Mouse (Mus musculus): Measurements from ENCODE around the gene Ppp6r1.

The Ppp6r1 gene

GRCm38 (mm10) chr7:4658912-4659551, at the start of gene Ppp6r1:
Gene Ppp6r1 (minus strand): TSS chr7:4659019.
- in situ Hi-C loops (cut with MboI; ENCODE audit: unreplicated experiment in 2 of 2) = loop anchor here (25.0 kb wide), 2 partner anchors 403 to 972 kb away; partner anchors contain the start of genes Mboat7 (in 2 of the 2), Tmc4 (in 2 of the 2), Tsen34 (in 2 of the 2) and U2af2 (in 1 of the 2)

GRCm38 (mm10) chr7:4705098-4705497, 46.3 kb upstream of the Ppp6r1 start:
- in situ Hi-C loops (cut with MboI; ENCODE audit: unreplicated experiment in 2 of 2) = no loop called here

DNA sequence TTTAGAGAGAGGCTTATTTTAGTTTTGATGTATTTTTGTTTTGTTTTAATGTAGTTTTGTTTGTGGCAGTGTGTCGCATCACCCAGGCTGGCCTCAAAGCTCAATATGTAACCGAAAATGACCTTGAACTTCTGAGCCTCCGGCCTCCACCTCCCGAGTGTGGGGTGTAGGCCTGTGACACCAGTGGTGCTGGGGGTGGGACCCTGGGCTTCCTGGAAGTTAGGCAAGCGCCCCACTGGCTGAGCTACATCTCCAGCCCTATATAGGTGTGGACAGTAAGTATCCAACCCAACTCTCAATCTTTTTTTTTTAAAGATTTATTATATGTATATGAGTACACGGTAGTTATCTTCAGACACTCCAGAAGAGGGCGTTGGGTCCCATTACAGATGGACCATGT, 44.4 kb upstream of the Ppp6r1 start:
- in situ Hi-C loops (cut with MboI; ENCODE audit: unreplicated experiment in 2 of 2) = no loop called here

DNA sequence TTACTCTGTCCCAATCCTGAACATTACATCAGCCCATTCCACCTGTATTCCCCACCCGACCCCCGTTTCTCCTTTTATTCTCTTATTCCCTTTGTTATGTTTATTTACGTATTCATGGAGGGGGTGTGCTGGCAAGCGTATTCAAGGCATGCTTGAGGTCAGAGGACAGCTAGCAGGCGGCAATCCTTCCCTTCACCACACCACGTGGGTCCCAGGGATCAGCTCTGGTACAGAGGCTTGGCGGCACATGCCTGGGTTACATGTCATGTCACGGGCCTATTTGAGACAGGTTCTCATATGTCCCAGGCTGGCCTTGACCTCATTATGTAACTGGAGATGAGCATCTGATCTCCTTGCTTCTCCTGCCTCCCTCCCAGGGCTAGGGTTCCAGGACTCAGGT, 43.5 kb upstream of the Ppp6r1 start:
- in situ Hi-C loops (cut with MboI; ENCODE audit: unreplicated experiment in 2 of 2) = no loop called here

- in situ Hi-C loops (cut with MboI; ENCODE audit: unreplicated experiment in 2 of 2) = no loop called here
Measured at GRCm38 (mm10) chr7:4693004-4693403, 34.2 kb upstream of the Ppp6r1 start.

GRCm38 (mm10) chr7:4690951-4691653, 32.3 kb upstream of the Ppp6r1 start:
- in situ Hi-C loops (cut with MboI; ENCODE audit: unreplicated experiment in 2 of 2) = no loop called here

DNA sequence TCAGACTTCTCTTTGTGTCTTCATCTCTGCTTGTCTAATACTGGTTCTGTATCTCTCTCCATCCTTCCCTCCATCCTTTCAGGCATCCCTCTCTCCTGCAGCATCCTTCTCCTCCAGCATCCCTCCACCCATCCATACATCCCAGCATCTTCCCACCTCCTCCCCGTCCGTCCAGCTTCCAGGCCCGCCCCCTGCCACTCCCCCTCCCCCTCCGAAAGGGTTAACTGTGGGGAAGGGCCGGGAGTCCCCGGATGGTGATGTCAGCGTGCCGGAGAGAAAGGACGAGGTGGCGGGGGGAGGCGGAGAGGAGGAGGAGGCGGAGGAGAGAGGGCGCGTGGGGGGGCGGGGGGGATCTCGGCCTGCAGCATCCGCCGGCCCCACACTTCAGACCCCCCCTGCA, 31.6 kb upstream of the Ppp6r1 start, which contains the start of gene Brsk1:
Gene Brsk1, plus strand, starts transcription at position 218 of the 400 bp plus-strand sequence.
- in situ Hi-C loops (cut with MboI; ENCODE audit: unreplicated experiment in 2 of 2) = no loop called here

DNA sequence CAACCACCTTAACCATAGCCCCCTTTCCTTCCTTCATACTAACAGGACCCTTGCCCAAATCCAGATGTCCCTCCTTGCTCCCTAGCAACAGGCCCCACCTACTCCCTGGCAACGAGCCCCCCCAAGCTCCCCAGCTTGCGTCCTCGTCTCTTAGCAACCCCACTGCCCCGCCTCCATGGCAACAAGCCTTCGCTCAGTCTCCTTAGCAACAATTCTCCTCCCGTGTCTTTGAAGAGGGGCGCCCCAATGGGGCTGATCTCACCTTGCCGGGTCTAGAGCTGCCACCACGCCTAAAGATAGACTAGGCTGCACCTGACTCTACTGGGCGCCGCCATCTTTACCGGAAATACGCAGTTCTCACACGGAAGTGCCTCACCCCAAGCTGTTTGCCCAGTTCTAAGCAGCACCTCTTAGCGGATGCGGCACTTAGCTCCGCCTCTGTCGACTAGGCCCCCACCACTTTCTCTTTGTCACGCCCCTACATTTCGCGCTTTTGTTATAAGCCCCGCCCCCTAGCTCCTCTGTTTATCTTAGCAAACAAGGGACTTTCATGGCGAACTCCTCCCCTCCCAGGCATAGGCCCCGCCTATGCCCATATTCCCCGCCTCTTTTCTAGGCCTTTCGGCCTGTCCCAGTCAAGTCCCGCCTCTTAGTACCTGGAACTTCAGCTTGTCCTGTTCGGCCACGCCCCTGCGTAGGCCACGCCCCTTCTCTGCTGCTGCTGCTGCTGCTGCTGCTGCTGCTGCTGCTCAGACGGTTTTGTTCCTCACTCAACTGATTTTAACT, 26.0 kb upstream of the Ppp6r1 start, which contains the start of gene Hspbp1:
Gene Hspbp1, minus strand, starts transcription at position 437 of the 786 bp plus-strand sequence.
- in situ Hi-C loops (cut with MboI; ENCODE audit: unreplicated experiment in 2 of 2) = loop anchor here in 1 of 2 experiments (5.0 kb wide), 2 partner anchors 43 to 52 kb away; no protein-coding TSS in a partner anchor

- in situ Hi-C loops (cut with MboI; ENCODE audit: unreplicated experiment in 2 of 2) = loop anchor here in 1 of 2 experiments (5.0 kb wide), 1 partner anchor 42 kb away; no protein-coding TSS in a partner anchor
Measured at GRCm38 (mm10) chr7:4684203-4684602, 25.4 kb upstream of the Ppp6r1 start.

- in situ Hi-C loops (cut with MboI; ENCODE audit: unreplicated experiment in 2 of 2) = loop anchor here in 1 of 2 experiments (5.0 kb wide), 1 partner anchor 41 kb away; no protein-coding TSS in a partner anchor
Measured at GRCm38 (mm10) chr7:4683307-4683706, 24.5 kb upstream of the Ppp6r1 start.

DNA sequence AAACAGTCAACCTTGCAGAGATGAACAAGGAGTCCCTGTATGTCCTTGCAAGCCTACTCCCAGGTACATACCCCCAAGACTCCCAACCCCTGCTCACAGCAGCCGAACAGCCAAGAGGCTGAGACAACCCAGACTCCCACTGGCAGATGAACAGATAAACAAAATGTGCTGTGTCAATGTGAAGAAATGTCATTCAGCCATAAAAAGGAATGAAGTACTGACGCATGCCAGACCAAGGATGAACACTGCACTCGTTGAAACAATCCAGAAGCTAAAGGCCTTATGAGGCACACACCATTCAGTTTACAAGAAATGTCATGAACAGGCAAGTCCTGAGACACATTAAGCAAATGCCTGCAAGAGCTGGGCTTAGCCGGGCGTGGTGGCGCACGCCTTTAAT, 16.4 kb upstream of the Ppp6r1 start:
- in situ Hi-C loops (cut with MboI; ENCODE audit: unreplicated experiment in 2 of 2) = no loop called here

DNA sequence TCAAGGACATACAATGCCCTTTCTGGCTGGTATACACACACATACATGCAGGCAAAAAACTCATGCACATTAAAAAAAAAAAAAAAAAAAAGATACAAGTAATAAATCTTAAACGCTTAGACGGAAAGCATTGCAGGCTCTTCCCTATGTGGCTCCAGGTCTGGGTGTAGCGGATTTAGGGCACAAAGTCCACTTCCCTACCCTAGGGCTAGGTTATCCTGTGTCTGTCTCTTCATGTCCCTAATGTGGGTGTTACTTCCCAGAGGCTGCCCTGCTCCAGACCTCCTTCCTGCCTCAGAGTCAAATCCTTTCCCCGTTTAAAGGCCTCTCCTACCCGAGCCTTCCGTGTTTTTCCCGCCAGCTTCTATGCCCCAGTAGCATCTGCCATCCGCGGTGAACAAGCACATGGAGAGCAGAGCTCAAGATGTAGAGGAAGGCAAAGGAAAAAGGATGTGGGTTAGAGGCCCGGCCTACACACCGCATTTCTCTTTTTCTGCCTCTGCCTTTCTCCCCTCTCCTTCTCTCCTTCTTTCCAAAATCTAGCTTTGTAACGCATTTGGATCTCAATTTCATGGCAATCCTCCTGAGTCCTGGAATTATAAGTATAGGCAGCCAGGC, 15.4 kb upstream of the Ppp6r1 start:
- in situ Hi-C loops (cut with MboI; ENCODE audit: unreplicated experiment in 2 of 2) = loop anchor here (25.0 kb wide), 2 partner anchors 388 to 987 kb away; partner anchors contain the start of genes Mboat7 (in 2 of the 2), Tmc4 (in 2 of the 2), Tsen34 (in 2 of the 2) and U2af2 (in 1 of the 2)

DNA sequence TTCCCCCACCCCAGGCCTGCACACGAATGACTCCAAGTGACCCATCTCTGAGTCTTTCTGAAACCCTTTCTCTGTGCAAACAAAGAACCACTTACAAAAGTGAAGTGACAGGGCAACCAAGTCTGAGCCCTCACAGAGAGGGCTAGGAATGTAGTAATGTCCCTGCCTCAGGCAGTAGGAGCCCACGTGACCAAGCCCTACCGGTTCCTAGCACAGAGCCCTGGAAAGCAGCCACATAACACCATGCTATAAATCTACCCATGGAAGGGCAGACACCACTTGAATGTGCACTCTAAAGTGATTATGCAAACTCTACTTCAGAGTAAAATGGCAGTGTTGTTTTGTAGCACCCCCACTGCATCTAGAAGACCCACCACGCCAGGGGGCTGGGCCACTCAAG, 13.1 kb upstream of the Ppp6r1 start:
- in situ Hi-C loops (cut with MboI; ENCODE audit: unreplicated experiment in 2 of 2) = loop anchor here (25.0 kb wide), 2 partner anchors 390 to 985 kb away; partner anchors contain the start of genes Mboat7 (in 2 of the 2), Tmc4 (in 2 of the 2), Tsen34 (in 2 of the 2) and U2af2 (in 1 of the 2)

- in situ Hi-C loops (cut with MboI; ENCODE audit: unreplicated experiment in 2 of 2) = loop anchor here (25.0 kb wide), 2 partner anchors 392 to 983 kb away; partner anchors contain the start of genes Mboat7 (in 2 of the 2), Tmc4 (in 2 of the 2), Tsen34 (in 2 of the 2) and U2af2 (in 1 of the 2)
Measured at GRCm38 (mm10) chr7:4670655-4671255, 11.9 kb upstream of the Ppp6r1 start.

- in situ Hi-C loops (cut with MboI; ENCODE audit: unreplicated experiment in 2 of 2) = loop anchor here (25.0 kb wide), 2 partner anchors 393 to 982 kb away; partner anchors contain the start of genes Mboat7 (in 2 of the 2), Tmc4 (in 2 of the 2), Tsen34 (in 2 of the 2) and U2af2 (in 1 of the 2)
Measured at GRCm38 (mm10) chr7:4669156-4669555, 10.3 kb upstream of the Ppp6r1 start.

DNA sequence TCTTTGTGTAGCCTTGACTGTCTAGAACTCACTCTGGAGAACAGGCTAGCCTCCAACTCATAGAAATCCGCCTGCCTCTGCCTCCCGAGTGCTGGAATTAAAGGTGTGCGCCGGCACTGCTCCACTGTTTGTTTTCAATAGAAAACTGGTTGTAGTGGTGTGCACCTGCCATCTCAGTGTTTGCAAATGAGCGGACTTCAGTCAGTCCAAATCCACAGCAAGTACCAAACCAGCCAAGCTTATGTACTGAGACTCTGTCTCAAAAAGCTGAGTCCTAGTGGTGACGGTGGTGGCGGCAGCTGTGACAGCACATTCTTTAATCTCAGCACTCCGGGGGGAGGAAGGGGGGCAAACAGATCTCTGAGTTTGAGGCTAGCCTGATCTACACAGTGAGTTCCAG, 9.7 kb upstream of the Ppp6r1 start:
- in situ Hi-C loops (cut with MboI; ENCODE audit: unreplicated experiment in 2 of 2) = loop anchor here (25.0 kb wide), 2 partner anchors 394 to 981 kb away; partner anchors contain the start of genes Mboat7 (in 2 of the 2), Tmc4 (in 2 of the 2), Tsen34 (in 2 of the 2) and U2af2 (in 1 of the 2)

GRCm38 (mm10) chr7:4666871-4667270, 8.1 kb upstream of the Ppp6r1 start:
- in situ Hi-C loops (cut with MboI; ENCODE audit: unreplicated experiment in 2 of 2) = loop anchor here (25.0 kb wide), 2 partner anchors 395 to 980 kb away; partner anchors contain the start of genes Mboat7 (in 2 of the 2), Tmc4 (in 2 of the 2), Tsen34 (in 2 of the 2) and U2af2 (in 1 of the 2)

DNA sequence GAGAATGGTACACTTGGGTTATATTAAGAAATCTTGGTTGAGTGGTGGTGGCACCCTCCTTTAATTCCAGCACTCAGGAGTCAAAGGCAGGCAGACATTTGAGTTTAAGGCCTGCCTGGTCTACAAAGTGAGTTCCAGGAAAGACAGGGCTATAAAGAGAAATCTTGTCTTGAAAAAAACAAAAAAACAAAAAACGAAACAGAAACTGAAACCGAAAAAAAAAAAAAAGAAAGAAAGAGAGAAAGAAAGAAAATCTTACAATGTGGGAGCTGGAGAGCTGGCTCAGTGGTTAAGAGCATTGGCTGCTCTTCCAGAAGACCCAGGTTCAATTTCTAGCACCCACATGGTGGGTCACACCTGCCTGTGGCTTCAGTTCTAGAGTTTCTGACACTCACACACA, 4.9 kb upstream of the Ppp6r1 start:
- in situ Hi-C loops (cut with MboI; ENCODE audit: unreplicated experiment in 2 of 2) = loop anchor here (25.0 kb wide), 2 partner anchors 399 to 976 kb away; partner anchors contain the start of genes Mboat7 (in 2 of the 2), Tmc4 (in 2 of the 2), Tsen34 (in 2 of the 2) and U2af2 (in 1 of the 2)

- in situ Hi-C loops (cut with MboI; ENCODE audit: unreplicated experiment in 2 of 2) = loop anchor here (25.0 kb wide), 2 partner anchors 399 to 976 kb away; partner anchors contain the start of genes Mboat7 (in 2 of the 2), Tmc4 (in 2 of the 2), Tsen34 (in 2 of the 2) and U2af2 (in 1 of the 2)
Measured at GRCm38 (mm10) chr7:4663179-4663578, 4.4 kb upstream of the Ppp6r1 start.

All from v-Abl transformed pro-B cells (cell line).